Mouse (Mus musculus) cerebellum, adult 9-11 months (tissue): ENCODE data around the gene Hes3.

Source experiments
- DNase-seq: peaks from one replicate; pipeline ENCODE4 v3.0.0; 2022

Gene Hes3

GRCm38 (mm10) chr4:152304685-152305084, 13.2 kb upstream of the Hes3 start:
- DNase-seq, result no peak

DNA sequence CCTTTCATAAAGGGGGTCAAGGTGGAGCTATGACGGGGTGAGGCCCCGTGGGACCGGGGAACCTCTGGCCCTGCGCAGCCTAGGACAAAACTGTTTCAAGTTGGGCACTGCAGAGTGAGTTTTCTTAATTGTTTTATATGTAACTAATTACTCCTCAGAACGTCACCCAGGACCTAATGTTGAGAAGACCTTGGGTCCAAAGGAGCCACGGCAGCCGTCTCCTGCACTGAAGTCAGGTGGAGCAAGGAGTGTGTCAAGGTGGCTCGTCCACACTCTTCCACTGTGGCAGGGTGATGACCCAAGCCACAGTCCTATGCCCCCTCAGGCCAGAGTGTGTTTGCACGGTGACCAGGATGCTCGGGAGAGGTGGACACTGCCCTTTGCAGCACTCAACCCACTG, 11.7 kb upstream of the Hes3 start:
- DNase-seq, result no peak

DNA sequence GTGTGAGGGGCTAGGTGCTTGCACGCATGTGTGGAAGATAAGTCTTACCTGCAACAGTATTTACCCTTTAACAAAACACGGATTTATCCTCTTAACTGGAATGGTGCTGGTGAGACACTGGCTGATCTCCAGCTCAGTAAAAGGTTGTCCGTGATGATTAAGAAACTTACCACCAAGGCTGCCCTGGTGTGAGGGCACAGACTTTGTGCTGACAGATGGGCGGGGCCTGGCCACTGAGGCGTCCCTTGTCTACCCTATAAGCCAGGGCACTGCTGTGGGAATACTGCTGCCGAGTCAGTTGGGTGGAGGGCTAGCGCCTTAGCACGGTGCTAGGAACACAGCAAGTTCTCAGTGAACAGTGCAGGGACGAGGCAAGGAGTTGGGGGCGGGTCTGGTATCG, 10.6 kb upstream of the Hes3 start:
- DNase-seq, result no peak

DNA sequence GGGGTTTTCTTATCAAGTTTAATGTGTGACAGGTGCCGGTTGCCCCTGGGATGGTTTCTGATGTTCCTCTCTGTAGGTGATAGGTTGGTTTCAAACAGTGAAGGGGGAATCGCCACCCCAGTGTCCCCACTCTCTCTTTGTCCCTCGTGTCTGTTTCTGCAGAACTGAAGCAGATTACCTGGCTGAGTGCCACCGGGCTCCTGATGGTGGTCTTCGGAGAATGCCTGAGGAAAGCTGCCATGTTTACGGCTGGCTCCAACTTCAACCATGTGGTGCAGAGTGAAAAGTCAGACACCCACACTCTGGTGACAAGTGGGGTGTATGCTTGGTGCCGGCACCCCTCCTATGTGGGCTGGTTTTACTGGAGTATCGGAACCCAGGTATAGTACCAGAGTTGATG, 8.9 kb upstream of the Hes3 start:
- peak; percentile 44 for DNase-seq

DNA sequence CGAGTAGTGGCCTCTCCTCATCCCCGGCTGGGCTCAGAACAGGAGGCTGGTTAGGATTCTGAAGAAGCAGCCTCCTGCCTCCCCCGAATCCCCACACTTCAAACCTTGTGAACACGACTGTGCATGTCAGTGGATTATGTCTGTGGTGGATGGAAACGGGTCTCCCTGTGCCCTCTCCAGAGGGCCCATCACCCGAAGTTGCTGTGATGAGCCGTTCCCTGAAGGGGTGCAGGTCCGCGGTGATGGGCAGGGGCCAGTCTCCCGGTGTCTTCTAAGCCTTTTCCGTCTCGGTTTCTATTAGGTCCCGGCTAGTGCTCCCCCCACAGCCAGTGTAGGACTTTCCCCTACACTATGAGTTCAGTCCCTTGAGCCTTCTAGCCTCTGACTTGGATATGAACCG, 7.4 kb upstream of the Hes3 start:
- DNase-seq, result peak; percentile 42

DNA sequence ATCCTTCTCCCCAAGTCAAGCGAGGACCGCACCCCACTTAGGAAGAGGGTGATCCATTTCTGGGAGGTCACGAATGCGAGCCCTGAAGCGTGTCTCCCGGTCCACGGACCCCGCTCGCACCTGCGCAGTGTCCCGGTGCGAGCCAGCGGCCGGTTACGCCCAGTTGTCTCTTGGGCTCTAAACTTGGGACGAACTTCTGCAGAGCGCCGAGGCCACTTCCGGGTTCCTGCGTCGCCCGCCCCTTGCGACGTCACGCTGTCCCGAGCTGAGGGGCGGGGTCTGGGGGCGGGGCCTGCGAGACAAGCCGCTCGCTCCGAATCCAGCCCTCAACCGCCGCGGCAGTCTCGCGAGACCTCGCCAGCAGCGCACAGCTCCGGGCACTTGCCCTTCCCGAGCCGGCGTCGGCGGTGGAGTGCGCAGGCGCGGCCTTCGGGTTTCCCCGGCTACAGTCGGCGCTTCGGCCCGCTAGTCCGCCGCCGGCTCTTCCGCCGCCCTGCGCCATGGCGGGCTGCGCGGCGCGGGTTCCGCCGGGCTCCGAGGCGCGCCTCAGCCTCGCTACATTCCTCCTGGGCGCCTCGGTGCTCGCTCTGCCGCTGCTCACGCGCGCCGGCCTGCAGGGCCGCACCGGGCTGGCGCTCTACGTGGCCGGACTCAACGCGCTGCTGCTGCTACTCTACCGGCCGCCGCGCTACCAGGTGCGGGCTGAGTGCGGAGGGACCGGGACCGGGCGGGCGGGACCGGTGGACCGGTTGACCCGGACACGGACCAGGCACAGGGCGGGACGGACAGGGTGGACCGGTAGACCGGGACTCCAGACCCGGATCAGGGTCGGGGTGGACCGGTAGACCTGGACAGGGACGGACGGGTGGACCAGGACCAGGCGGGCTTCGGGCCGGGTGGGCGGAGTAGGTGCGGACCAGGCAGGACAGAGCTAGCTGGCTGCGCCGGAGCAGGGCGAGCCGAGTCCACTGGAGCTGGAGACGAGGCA, 5.7 kb upstream of the Hes3 start, which contains the start of gene Icmt:
Icmt (plus strand) TSS at position 354 of the 988 bp plus-strand sequence.
- peak; percentile 99 for DNase-seq

GRCm38 (mm10) chr4:152296371-152296770, 4.9 kb upstream of the Hes3 start:
- no peak for DNase-seq

DNA sequence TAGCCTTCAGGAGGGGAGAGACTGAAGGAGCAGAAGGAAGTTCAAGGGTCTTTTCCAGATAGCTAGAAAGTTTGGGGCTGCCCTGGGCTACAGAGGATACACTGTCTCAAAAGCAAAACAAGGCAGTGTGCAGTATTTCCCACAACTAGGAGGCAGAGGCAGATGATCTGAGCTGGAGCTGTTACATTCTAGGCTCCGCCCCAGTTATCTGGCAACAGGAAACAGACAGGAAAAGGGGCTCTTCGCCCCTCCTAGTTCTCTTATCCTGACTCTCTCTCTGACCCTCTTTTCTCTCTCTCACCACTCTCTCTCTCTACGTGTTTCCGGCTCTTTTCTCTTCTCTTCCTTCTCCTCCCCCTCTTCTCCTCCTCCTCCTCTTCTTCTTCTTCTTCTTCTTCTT, 4.5 kb upstream of the Hes3 start:
- DNase-seq, result no peak

DNA sequence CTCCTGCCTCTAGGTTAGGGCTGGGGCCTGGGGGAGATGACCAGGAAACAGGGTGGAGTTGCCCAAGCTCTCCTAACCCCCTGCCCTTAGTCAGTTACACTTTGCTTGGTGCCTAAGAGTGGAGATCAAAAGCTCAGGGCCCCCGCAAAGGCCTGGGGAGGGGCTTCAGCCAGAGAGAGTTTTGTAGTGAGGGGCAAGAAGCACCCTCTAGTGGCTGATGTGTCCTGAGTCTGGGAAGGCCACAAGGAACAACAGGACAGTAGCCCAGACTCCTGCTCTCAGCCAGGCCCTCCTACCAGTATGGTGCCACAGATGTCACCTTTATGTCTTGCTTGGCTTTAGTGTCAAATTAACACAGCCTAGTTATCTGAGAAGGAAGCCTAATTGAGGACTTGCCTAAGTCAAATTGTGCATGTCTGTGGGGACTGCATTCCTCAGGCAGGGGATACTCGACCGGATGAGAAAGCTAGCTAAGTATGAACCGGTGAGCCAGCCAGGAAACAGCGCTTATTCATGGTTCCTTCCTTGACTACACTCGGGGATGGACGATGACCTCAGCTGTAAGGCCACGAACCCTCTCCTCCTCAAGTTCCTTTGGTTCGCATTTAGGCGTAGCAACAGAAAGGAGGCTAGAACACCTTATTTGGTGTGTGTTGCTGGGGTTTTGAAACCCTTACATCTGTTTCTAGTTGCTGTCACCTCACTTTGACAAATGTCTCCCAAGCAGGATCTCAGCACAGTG, 2.9 kb upstream of the Hes3 start:
- no peak for DNase-seq

DNA sequence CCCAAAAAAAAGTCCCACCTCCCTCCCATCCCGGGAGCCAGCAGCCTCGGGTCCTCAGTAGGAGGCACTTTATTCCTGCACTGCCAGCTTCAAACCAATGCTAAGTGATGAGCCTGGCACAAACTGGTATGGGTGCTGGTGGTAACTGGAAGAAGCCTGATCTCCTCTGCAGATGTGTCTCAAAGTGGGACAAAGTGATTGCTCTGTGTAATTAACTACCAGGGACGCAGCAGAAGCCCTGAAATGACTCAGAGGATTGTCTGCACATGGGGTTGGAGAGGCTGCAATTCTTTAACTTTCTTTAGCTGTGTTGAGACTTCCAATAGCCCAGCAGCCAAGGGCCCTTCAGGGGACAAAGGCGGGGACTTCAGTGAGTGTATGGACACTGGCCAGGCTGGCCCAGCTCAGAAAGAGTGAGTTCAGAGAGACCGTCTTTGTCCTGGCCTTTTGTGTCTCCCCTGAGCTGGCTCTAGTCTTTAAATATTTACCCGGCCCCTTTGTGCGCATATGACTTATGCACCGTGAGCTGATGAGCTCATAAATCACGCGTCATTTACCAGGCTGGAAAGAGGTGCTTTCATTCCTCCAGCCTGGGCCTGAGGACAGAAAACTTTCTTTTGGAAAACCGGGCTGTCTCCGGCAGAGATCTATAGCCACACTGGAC, 772 bp upstream of the Hes3 start:
- DNase-seq, result no peak

- no peak for DNase-seq
Measured at GRCm38 (mm10) chr4:152290991-152291390, 471 bp downstream of the Hes3 start.

DNA sequence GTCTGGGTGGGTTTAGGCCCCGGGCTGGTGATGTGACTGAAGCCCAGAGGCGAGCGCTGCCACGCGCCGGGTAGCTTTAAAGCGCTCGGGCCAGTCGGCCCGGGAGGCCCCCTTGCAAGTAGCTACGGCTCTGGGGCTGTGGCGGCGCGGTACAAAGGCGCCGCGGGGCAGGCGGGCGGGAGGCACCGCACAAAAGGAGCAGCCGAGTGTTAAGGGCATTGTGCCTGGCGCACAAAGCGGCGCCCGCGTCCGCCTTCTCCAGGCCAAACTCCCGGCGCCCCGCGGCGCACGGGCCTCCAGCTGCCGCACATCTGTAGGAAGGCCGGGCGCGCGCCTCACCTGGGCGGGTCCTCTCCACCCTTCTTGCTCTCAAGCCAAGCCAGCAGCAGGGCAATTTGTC, 1.1 kb downstream of the Hes3 start:
- DNase-seq, result no peak

DNA sequence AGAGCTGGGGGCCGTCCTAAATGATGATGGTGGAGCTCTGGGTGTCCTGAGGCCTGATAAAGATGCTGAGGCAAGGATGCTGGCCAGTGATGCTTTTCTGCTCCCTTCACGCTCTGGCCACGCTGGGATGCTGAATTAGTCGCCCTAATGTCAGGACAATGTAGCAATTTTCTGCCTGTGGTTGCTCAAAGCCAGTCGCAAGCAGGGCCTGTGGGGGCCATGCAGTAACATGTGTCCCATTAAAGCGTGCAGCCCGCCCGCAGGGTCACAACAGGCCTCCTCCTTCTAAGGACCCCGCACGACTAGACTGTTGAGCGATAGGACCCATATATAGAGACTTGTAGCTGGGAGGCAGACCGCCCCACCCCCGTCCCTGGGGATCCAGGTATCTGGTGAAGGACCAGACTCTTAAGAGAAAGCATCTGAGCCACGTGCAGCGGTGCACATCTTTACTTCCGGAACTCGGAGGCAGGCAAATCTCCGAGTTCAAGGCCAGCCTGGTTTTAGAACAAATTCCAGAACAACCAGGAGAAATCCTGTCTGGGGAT, 3.0 kb downstream of the Hes3 start:
- peak; percentile 30 for DNase-seq

DNA sequence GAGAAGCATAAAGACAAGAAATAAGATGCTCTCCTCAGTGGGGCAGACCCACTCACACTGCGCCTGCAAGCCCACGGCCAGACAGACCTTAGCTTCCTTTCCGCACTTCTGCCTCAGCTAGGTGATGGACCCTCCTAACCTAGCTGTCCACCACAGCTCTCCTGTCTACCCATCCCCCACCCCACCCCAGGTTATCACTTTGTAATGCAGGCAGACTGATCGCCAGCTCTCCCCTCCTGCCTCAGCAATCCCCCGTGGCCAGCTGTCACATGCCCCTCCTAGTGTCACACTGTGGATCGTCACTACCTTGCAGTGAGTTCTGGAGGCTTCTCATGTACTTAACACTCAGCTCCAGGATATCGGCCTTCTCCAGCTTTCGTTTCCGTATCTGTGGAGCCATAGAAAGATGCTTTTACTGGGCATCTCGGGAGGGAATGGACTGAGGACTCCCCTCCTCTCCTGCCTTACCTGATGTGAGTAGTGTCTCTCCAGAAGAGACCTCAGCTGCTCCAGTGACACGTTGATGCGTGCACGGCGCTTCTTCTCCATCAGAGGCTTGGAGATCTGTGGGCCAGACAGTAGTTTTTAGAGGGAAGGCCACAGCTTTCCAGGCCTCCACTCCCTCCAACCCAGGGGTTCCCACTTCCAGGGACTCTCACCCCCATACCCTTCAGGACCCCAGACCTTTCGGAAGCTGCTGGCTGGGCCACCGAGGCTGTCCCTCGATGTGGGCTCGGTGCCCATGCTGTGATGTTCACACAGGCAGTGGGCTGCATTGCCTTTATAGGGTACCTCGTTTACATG, 3.9 kb downstream of the Hes3 start:
- DNase-seq, result peak; percentile 42

- peak; percentile 54 for DNase-seq
Measured at GRCm38 (mm10) chr4:152286887-152287286, 4.6 kb downstream of the Hes3 start.

DNA sequence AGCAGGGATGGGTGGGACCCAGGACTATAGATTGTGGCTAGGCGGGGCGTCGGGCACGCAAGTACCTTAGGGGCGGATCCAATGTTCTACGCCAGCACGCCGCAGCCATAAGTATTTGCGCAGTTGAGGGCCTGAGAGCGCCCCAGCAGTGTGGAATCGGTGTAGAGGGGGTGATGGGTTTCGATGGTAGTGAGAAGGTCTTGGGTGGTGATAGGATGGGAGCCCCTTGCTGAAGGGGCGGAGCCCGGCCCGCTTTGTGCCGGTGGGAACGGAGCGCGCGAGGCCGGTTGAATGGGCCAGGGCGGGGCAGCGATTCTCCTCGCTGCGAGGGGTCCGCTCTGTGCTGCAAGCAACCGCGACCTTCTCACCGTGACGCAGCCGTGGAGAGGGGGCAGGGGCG, 5.3 kb downstream of the Hes3 start:
- peak; percentile 68 for DNase-seq

DNA sequence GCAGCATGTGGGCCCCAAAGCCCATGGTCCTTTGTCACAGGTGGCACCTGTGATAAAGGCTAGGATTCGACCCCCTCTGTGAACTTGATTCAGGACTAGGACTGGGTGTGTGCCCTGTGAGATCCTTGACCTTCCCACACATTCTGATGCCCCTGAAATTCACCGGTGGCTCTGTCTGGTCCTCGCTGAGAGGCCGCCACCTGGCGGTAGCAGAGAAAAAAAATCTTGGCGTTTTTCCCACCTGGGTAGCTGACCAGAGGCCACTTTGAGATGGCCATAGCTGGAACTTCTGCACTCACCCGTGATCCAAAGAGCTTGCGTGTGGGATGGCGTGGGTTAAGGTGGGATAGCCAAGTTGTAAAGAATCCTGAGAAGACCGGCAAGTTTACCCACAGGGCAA, 6.0 kb downstream of the Hes3 start:
- DNase-seq, result peak; percentile 86

DNA sequence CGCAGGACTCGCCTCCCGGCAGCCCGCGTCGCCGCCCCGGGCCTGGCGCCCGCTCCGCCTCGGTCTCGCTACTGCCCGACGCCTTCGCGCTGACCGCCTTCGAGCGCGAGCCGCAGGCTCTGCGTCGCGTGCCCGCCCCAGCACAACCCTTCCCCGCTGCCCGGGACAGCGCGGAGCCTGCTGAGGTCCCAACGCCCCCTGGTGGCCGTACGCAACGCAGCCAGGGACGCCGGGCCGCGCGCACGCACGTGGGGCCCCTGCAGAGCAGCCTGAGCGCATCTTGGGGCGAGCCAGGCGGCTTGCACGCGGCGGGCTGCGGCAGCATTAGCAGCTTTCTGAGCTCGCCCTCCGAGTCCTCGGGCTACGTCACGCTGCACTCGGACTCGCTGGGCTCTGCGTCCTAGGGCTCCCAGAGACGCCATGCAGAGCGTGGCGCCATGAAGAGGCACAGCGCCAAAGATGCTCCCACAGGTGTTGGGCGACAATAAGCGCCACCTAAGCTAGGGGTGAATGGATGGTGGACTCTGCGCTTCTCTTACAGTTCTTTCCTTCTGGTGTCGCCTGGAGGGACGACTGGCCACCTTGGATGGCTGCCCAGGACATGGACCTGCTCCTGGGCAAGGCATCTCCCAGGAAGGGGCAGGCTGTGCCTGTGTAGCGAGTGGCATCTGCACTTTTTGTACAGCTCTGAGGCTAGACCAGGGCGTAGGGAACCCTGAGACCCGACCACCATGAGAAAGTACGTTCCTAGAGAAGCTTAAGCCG, 8.1 kb downstream of the Hes3 start:
- peak; percentile 87 for DNase-seq

- peak; percentile 62 for DNase-seq
Measured at GRCm38 (mm10) chr4:152282721-152283120, 8.7 kb downstream of the Hes3 start.

DNA sequence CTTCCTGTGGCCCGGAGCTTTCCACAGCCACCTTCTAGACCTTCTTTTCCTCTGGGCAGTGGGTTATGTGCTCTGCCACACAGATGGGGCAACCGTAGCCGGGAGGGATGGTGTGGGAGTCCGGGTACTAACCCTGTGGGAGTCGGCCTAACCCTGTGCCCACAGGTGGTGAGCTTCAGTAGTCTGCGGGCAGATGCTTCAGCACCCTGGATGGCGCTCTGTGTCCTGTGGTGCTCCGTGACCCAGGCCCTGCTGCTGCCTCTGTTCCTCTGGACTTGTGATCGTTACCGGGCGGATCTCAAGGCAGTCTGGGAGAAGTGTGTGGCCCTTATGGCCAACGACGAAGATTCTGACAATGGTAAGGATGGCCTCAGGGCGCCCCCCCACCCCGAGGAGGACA, 9.9 kb downstream of the Hes3 start:
- peak; percentile 47 for DNase-seq

DNA sequence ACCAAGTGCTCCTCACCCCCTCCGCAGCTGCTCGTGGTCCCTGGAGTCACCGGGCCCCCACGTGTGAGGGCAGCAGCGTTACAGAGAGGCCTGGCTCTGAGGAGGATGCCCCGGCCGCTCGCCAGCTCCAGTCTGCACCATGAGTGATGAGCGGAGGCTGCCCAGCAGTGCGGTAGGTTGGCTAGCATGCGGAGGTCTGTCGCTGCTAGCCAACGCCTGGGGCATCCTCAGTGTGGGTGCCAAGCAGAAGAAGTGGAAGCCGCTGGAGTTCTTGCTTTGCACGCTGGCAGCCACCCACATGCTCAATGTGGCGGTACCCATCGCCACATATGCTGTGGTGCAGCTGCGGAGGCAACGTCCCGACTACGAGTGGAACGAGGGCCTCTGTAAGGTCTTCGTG, 12.5 kb downstream of the Hes3 start:
- DNase-seq, result no peak
